Mouse (Mus musculus) cerebellum, adult 2 months (tissue): ENCODE results near the gene Sapcd1. TPM values are rescaled to one million over a fixed set of nuclear protein-coding genes. Genes with fewer than 3 reads are reported as not detected.

Experiments
- DNase-seq, 2 experiments: peaks; one replicate each; pipeline ENCODE4 v3.0.0; 2021
- H3K27ac ChIP-seq: fragments of 200-500 bp; 2 replicates; pipeline ENCODE4 v1.5.1; 2012; ENCODE audit warnings: low read length, control low read depth, inconsistent platforms; ENCODE audit not compliant: insufficient read depth
- H3K27me3 ChIP-seq: fragments of 200-500 bp; 2 replicates; pipeline ENCODE4 v1.6.1; 2012; ENCODE audit warnings: inconsistent platforms, mild to moderate bottlenecking, low read length, moderate library complexity; ENCODE audit not compliant: control insufficient read depth, insufficient read depth
- H3K4me1 ChIP-seq: fragments of 200-500 bp; 2 replicates; pipeline ENCODE4 v1.6.1; 2011; ENCODE audit warnings: low read length; ENCODE audit not compliant: control insufficient read depth, insufficient read depth
- H3K4me3 ChIP-seq: fragments of 200-500 bp; replicated peaks from 2 replicates; pipeline ENCODE3; 2011; ENCODE audit warnings: mild to moderate bottlenecking, low read depth, low read length, control low read depth; ENCODE audit not compliant: insufficient read depth
- CTCF ChIP-seq: fragments of 200-500 bp; IDR thresholded peaks from 2 replicates; pipeline ENCODE4 v1.5.1; 2011; ENCODE audit warnings: low read depth, mild to moderate bottlenecking, control low read depth, low read length, moderate library complexity, borderline replicate concordance; ENCODE audit not compliant: insufficient read depth
- POLR2A ChIP-seq: fragments of 200-500 bp; IDR thresholded peaks from 2 replicates; pipeline ENCODE4 v1.6.1; 2011; ENCODE audit warnings: low read length, control low read depth, borderline replicate concordance; ENCODE audit not compliant: insufficient read depth
- WGBS: fragments of 180-500 bp; shearing (Covaris S2); methylation state at CpG from one replicate; pipeline ENCODE4 v1.1.7; 2018; 5-methylcytosine and 5-hydroxymethylcytosine counted together
- polyA plus RNA-seq: library from polyadenylated mRNA; depleted of rRNA; stranded (reverse); fragments of >200 nt; gene quantifications from 2 replicates; pipeline ENCODE4 v1.2.3, GENCODE M21; 2012

The Sapcd1 gene
- polyA plus RNA-seq, 1 experiment = 2.0 TPM

DNA sequence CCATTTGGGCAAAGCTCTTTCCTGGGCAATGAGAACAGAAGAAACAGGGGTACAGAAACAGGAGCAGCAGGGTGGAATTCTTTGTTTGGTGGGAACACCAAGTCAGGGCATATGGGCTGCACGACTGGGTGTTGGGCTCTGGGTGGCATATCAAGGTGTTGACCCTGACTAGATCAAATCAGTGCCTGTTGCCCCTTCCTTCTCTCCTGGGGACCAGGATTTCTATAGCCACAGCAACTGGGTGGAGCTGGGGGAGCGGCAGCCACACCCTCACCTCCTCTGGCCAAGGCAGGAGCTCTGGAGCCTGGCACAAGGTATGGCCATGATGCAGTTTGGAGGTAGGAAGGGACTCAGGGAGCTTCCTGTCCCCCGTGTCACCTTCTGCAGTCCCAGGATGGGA, 9.6 kb downstream of the Sapcd1 start:
- Histone ChIP-seq H3K4me1 (peaks cover 39% of the 10 kb centered on the region), H3K27ac (no peak overlapping the region), H3K27me3 (no peaks in the 10 kb centered on the region), H3K4me3 (no peak overlapping the region)
- 78% methylated on average over 3 of the region's 3 CpGs for WGBS
- TF ChIP-seq POLR2A (no peak), CTCF (no peak)
- DNase-seq = no peak

DNA sequence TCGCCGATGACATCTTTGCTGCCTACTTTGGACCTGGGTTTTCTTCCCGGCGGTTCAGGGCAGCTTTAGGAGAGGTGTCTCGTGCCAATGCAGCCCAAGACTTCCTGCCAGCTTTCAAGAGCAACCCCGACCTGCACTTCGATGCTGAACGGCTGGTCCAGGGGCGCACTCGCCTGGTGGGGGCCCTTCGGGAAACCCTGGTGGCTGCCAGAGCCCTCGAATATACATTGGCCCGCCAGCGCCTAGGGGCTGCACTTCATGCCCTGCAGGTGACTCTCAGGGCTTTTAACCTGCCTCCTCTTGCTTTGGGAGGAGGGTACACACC, 10.1 kb downstream of the Sapcd1 start:
- peak; percentile 29 to 49 for DNase-seq
- peaks cover 39% of the 10 kb centered on the region for H3K4me1 ChIP-seq
- peak overlapping the region; percentile 7 for H3K4me3 ChIP-seq
- no peaks in the 10 kb centered on the region for H3K27me3 ChIP-seq
- WGBS = 20% methylated on average over 14 of the region's 14 CpGs
- 0 out of 2 replicates have a peak overlapping the region, but pooled peaks have one; percentile 18 for H3K27ac ChIP-seq
- TF ChIP-seq POLR2A = no peak
- TF ChIP-seq CTCF = no peak

DNA sequence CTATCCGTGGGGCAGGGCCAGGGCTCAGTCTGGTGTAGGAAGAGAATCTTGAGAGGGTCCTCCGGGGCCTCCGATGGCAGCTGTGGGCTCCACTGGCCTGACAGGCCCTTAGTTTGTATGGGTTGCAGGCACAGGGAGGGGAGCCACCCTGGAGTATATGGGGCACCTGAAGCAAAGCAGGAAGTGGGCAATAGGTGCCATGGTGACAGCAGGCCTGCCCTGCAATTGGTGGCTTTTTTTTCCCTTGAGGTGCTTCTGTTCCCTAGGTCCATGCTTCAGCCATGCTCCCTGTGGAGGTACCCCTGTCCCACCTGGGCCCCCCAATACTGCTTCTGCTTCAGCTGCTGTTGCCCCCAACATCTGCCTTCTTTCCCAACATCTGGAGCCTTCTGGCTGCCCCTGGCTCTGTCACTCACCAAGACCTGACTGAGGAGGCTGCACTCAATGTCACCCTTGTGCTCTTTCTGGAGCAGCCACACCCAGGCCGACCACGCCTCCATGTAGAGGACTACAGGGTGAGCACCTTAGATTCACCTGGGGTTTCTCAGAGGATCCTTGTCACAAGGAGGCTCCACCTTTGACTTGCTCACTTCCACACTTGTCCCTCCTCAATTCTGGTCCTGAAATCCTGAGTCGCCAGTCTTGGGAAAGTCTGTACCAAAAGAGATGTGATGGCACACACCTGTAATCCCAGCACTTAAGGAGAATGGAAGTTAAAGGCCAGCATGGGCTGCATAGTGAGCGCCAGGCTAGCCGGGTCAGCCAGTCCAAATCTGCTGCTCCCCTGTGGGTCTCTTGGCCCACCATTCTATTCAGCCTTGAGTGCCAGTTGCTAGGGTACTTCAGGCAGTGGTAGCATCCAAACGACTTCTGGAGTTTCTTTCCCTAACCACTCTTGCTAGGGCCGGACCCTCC, 10.8 kb downstream of the Sapcd1 start:
- Histone ChIP-seq H3K27me3 (no peaks in the 10 kb centered on the region), H3K27ac (peak overlapping the region; percentile 91), H3K4me3 (peak overlapping the region; percentile 48), H3K4me1 (peaks cover 39% of the 10 kb centered on the region)
- TF ChIP-seq CTCF (no peak), POLR2A (no peak)
- peak in 1 of 2 experiments; percentile 47 for DNase-seq
- WGBS = 37% methylated on average over 10 of the region's 10 CpGs

DNA sequence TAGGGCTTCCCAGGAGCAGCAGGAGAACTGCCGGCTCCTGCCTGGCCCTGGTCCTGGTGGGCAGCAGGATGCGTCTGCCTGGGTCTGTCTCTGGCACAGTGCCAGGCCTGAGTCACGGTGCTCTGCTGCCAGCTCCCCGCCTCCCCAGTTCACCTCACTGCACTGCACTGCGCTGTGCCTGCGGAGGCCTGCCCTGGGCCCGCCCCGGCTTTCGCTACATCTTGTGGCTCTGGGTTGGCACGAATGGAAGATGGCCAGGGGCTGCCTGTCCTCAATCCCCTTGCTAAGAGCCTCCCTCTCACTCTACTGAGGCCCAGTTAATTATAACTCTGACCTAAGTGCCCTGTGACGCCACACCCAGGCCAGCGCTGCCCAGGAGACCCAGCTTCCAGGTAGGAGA, 11.4 kb downstream of the Sapcd1 start, which contains the start of gene Vwa7:
TSS of gene Vwa7 (plus strand) at position 204 of the 400 bp plus-strand sequence.
- DNase-seq = peak; percentile 86 to 88
- TF ChIP-seq POLR2A = peak; percentile 44; the same call in 1 of the 2 replicates
- no peak for TF ChIP-seq CTCF
- H3K4me1 ChIP-seq = peaks cover 39% of the 10 kb centered on the region
- no peaks in the 10 kb centered on the region for H3K27me3 ChIP-seq
- peak within 1 kb of the TSS; percentile 91 for H3K27ac ChIP-seq
- H3K4me3 ChIP-seq = peak within 1 kb of the TSS; percentile 48
- 6% methylated on average over 12 of the region's 12 CpGs for WGBS

DNA sequence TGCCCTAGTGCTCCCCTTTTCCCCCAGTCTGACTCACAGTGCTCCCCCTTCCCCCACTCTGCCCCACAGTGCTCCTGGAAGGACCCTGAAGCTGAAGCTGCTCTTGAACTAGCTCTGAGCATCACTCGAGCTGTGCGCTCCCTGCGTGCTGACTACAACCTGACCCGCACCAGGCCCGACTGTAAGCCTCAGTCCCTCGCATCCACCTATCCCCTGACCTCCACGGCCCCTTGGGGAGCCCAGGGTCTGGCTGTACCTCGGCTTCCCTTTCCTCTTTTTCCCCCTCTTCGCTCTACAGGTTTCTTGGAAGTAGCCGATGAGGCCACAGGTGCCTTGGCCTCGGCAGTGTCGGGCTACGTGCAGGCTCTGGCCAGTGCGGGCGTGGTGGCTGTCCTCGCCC, 12.5 kb downstream of the Sapcd1 start:
- DNase-seq = no peak
- 83% methylated on average over 16 of the region's 16 CpGs for WGBS
- H3K27me3 ChIP-seq = no peaks in the 10 kb centered on the region
- H3K27ac ChIP-seq = peak overlapping the region; percentile 91; the same call in 1 of the 2 replicates
- H3K4me3 ChIP-seq = no peak overlapping the region
- peaks cover 47% of the 10 kb centered on the region for H3K4me1 ChIP-seq
- TF ChIP-seq POLR2A = no peak
- no peak for TF ChIP-seq CTCF

DNA sequence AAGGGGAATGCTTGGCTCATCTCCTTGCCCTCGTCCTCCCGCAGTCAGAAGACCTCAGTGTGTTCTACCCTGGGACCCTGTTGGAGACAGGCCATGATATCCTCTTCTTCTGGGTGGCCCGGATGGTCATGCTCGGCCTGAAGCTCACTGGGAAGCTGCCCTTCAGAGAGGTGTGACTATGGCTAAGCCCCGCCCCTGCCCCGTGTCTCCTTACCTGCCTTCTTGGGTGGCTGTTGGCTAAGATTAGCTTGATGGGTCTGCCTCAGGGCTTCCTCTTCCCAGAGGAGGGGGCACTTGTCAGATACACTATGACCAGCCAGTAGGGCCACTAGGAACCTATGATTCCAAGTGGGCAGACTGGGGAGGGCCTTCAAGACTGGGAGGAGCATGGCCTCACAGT, 14.6 kb downstream of the Sapcd1 start:
- no peak overlapping the region for H3K27ac ChIP-seq
- peaks cover 45% of the 10 kb centered on the region for H3K4me1 ChIP-seq
- no peak for DNase-seq
- WGBS = 74% methylated on average over 6 of the region's 6 CpGs
- TF ChIP-seq POLR2A (no peak), CTCF (no peak)
- H3K4me3 ChIP-seq = no peak overlapping the region
- no peaks in the 10 kb centered on the region for H3K27me3 ChIP-seq

DNA sequence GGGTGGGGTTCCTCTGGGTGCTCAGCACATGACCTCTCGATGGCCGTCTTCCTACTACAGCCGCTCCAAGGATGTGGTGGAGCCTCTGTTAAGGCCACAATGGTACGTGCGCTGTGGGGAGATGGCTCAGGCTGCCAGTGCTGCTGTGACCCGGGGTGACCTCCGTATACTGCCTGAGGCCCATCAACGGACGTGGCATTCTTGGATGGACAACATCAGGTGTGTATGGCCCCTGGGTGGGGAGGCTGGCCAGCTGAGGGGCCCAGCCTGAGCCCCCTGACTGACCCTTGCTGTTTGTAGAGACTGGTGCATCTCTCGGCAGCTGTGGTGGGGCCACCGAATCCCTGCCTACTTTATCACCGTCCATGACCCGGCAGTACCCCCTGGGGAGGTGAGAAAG, 15.4 kb downstream of the Sapcd1 start:
- no peak for DNase-seq
- 85% methylated on average over 13 of the region's 13 CpGs for whole genome bisulfite sequencing
- Histone ChIP-seq H3K4me1 (peaks cover 41% of the 10 kb centered on the region), H3K27ac (no peak overlapping the region), H3K4me3 (no peak overlapping the region), H3K27me3 (no peaks in the 10 kb centered on the region)
- no peak for TF ChIP-seq CTCF
- no peak for TF ChIP-seq POLR2A

DNA sequence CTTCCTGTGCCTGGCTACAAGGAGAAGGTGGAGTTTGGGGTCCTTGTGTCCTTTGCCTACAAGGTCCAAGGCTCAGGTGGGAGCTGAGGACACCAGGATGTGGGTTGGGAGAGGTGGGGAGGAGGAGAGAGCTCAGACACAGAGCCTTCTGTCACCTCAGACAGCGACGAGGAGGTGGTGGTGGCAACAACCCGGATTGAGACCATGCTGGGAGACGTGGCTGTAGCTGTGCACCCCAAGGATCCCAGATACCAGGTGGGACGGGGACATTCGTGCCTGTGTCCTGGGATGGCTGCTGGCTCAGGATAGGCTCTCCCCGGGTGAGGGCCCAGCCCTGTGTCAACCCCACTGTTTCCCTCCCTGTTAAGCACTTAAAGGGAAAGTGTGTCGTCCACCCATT, 16.4 kb downstream of the Sapcd1 start:
- 65% methylated on average over 8 of the region's 8 CpGs for WGBS
- TF ChIP-seq POLR2A (no peak), CTCF (no peak)
- peak overlapping the region; percentile 54; the same call in 1 of the 2 replicates for H3K27ac ChIP-seq
- H3K4me1 ChIP-seq = peaks cover 33% of the 10 kb centered on the region
- no peaks in the 10 kb centered on the region for H3K27me3 ChIP-seq
- H3K4me3 ChIP-seq = no peak overlapping the region
- no peak for DNase-seq
